Mouse (Mus musculus) limb, embryonic 13.5 days (tissue): ENCODE data around the gene Tpm1. TPM values are rescaled to one million over a fixed set of nuclear protein-coding genes. Genes with fewer than 3 reads are reported as not detected.

Experiments
- ATAC-seq: fragments of 200-750 bp; cut with Nextera tagmentation; 2 replicates; pipeline ENCODE4 v1.8.0; 2017; ENCODE audit warnings: low read depth, moderate number of reproducible peaks, moderate TSS enrichment; ENCODE audit not compliant: low FRiP score
- H3K27ac ChIP-seq: fragments of 300-500 bp; sonication (generic); 2 replicates; pipeline ENCODE4 v1.5.1; 2015; ENCODE audit warnings: inconsistent platforms, mild to moderate bottlenecking, moderate library complexity
- H3K27me3 ChIP-seq: fragments of 300-500 bp; sonication (generic); 2 replicates; pipeline ENCODE4 v1.6.1; 2015; ENCODE audit warnings: mild to moderate bottlenecking, inconsistent platforms
- H3K36me3 ChIP-seq: fragments of 300-500 bp; sonication (generic); 2 replicates; pipeline ENCODE4 v1.6.1; 2015; ENCODE audit warnings: inconsistent platforms, mild to moderate bottlenecking, moderate library complexity
- H3K4me1 ChIP-seq: fragments of 300-500 bp; sonication (generic); 2 replicates; pipeline ENCODE4 v1.6.1; 2015; ENCODE audit warnings: inconsistent platforms
- H3K4me2 ChIP-seq: fragments of 300-500 bp; sonication (generic); replicated peaks from 2 replicates; pipeline ENCODE4 v1.6.1; 2015; ENCODE audit warnings: inconsistent platforms, mild to moderate bottlenecking, moderate library complexity
- H3K4me3 ChIP-seq: fragments of 300-500 bp; sonication (generic); 2 replicates; pipeline ENCODE4 v1.5.1; 2015; ENCODE audit warnings: moderate library complexity, mild to moderate bottlenecking, inconsistent platforms
- H3K9ac ChIP-seq: fragments of 300-500 bp; sonication (generic); 2 replicates; pipeline ENCODE4 v1.6.1; 2015; ENCODE audit warnings: mild to moderate bottlenecking, inconsistent platforms
- H3K9me3 ChIP-seq: fragments of 300-500 bp; sonication (generic); 2 replicates; pipeline ENCODE4 v1.6.1; 2016; ENCODE audit warnings: inconsistent platforms
- WGBS: fragments of 180-500 bp; shearing (Covaris S2); methylation state at CpG from one replicate; pipeline ENCODE4 v1.1.7; 2015; 5-methylcytosine and 5-hydroxymethylcytosine counted together
- polyA plus RNA-seq: library from polyadenylated mRNA; unstranded; fragments of >200 nt; fragmentation: Nextera tagmentation; extraction: Ambion mirVana; gene quantifications from 2 replicates; pipeline ENCODE4 v1.2.1, GENCODE M21; 2015

Tpm1 gene
- polyA plus RNA-seq, 1 experiment from 2014 or later, result 775 TPM

DNA sequence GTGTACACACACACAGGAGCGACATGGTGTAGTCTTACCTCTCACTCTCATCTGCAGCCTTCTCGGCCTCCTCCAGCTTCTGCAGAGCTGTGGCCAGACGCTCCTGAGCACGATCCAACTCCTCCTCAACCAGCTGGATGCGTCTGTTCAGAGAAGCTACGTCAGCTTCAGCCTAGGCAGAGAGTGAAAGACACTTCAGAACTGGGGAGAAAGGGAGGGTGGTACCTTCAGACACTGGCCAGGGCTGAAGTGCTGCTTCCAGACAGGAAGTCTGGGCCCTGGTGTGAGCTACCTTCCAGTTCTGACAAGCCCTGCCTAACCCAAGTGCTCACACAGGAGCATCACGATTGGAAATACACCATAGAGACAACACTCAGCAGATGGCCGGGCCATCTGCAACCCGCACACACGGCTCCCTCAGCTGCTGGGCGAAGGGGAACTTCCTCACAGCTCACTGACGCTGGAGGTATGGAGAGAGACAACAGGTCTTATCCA, 13.2 kb downstream of the Tpm1 start:
- H3K27ac ChIP-seq, result peak overlapping the region; percentile 79
- peaks cover 86% of the 10 kb centered on the region for H3K36me3 ChIP-seq
- H3K4me3 ChIP-seq, result no peak overlapping the region
- H3K9ac ChIP-seq, result no peak overlapping the region
- H3K9me3 ChIP-seq, result peaks cover 8% of the 10 kb centered on the region
- no peaks in the 10 kb centered on the region for H3K27me3 ChIP-seq
- H3K4me2 ChIP-seq, result no peak overlapping the region
- 81% methylated on average over 12 of the region's 12 CpGs for WGBS
- peak; percentile 17; the same call in 1 of the 2 replicates for ATAC-seq
- H3K4me1 ChIP-seq, result peaks cover 40% of the 10 kb centered on the region

DNA sequence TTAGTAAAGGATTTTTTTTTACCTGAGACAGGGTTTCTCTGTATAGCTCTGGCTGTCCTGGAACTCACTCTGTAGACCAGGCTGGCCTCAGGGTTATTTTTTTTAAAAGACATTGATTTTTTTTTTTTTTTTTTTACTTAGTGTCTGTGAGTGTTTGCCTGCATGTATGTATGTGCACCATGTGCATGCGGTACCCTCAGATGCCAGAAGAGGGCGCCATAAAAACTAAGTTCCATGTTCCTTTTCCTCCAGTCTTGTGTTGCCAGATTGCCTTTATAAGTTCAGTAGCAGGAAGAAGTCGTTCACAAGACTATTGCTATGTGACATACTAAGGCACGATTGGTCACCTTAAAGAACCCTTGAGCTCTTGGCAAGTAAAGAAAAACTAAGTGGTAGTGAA, 14.5 kb downstream of the Tpm1 start:
- 93% methylated on average over 4 of the region's 4 CpGs for WGBS
- Histone ChIP-seq H3K9ac (no peak overlapping the region), H3K4me2 (no peak overlapping the region), H3K36me3 (peaks cover 89% of the 10 kb centered on the region), H3K9me3 (peaks cover 8% of the 10 kb centered on the region), H3K4me1 (peaks cover 27% of the 10 kb centered on the region), H3K27me3 (no peaks in the 10 kb centered on the region), H3K4me3 (no peak overlapping the region), H3K27ac (no peak overlapping the region)
- ATAC-seq, result no peak

DNA sequence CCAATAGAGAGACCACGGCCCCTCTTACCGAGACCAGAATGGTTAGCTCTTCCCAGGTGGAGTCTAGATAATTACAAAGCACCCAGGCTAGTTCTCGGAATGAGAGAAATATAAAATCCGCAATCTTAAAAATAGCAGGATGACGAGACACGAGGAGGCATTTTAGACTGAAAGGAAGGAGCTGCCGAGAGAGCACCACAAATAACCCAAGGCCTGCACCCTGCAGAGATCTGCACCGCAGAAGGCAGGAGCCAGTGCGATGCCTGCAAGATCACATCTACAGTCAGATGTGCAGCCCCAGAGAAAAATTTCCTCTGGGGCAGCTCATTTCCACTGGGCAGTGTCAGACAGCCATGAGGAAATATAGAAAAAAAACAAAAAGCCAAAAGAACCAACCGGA, 16.2 kb downstream of the Tpm1 start:
- H3K36me3 ChIP-seq, result peaks cover 94% of the 10 kb centered on the region

DNA sequence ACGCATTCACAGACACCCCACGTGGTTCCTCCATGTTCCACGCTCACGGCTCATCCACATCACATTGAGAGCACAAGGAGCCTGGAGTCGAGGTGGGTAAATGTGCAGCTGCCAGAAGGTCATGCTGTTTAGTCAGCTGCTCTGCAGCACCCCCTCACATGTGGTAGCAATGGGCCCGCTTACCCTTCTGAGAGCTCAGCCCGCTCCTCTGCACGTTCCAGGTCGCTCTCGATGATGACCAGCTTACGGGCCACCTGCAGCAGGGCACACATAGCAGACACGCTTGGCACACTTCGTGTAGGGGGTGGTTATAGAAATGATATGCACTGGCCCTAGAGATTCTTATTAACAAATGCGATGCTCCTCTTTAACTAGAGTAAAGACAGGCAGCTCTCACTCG, 16.6 kb downstream of the Tpm1 start:
- no peak overlapping the region for H3K9ac ChIP-seq
- no peak overlapping the region for H3K27ac ChIP-seq
- H3K9me3 ChIP-seq, result peaks cover 8% of the 10 kb centered on the region
- no peak overlapping the region for H3K4me3 ChIP-seq
- 94% methylated on average over 15 of the region's 15 CpGs for WGBS
- H3K4me2 ChIP-seq, result no peak overlapping the region
- H3K27me3 ChIP-seq, result no peaks in the 10 kb centered on the region
- peaks cover 18% of the 10 kb centered on the region for H3K4me1 ChIP-seq
- H3K36me3 ChIP-seq, result peaks cover 94% of the 10 kb centered on the region
- ATAC-seq, result no peak

More for the DNA sequence above, 16.2 kb downstream of the Tpm1 start:
- Histone ChIP-seq H3K27ac (no peak overlapping the region), H3K4me3 (no peak overlapping the region), H3K4me1 (peaks cover 22% of the 10 kb centered on the region), H3K27me3 (no peaks in the 10 kb centered on the region), H3K9ac (no peak overlapping the region), H3K4me2 (no peak overlapping the region), H3K9me3 (peaks cover 8% of the 10 kb centered on the region)
- WGBS, result 93% methylated on average over 10 of the region's 10 CpGs
- no peak for ATAC-seq

DNA sequence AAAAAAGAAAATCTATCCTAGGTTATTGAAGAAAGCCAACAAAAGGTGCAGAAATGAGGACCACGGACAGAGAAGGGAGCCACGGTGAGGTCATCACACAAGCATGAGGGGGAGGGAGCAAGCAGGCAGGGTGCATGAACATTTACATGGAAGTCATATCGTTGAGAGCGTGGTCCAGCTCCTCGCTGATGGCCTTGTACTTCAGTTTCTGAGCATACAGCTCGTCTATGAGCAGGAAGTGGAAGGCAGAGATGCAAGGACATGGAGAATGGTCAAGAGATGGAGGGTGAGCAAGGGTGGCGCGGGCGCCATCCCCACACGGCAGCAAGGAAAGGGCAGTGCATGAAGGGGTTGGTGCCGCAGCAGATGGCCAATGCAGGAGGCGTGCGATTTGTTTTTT, 19.7 kb downstream of the Tpm1 start:
- H3K4me1 ChIP-seq, result no peaks in the 10 kb centered on the region
- no peaks in the 10 kb centered on the region for H3K9me3 ChIP-seq
- ATAC-seq, result no peak
- H3K4me3 ChIP-seq, result no peak overlapping the region
- peaks cover 97% of the 10 kb centered on the region for H3K36me3 ChIP-seq
- no peaks in the 10 kb centered on the region for H3K27me3 ChIP-seq
- WGBS, result 93% methylated on average over 13 of the region's 13 CpGs
- no peak overlapping the region for H3K9ac ChIP-seq
- H3K27ac ChIP-seq, result no peak overlapping the region
- H3K4me2 ChIP-seq, result no peak overlapping the region

DNA sequence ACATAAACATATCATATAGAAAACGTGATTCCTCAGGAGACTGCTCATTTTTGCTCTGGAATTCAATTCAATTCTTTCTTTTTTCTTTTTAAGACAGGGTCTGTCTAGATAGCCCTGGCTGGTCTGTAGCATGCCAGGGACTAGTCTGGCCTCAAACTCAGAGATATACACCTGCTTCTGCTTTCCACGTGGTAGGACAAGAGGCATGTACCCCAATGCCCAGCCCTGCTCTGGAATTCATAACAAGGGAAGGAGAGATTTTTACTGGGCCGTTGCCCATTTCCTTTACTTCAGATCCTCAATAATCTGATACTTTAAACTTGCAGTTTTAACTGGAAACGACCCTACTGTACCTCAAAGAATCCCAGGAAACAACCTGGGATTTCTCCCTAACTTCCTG, 20.3 kb downstream of the Tpm1 start:
- Histone ChIP-seq H3K4me3 (no peak overlapping the region), H3K9ac (no peak overlapping the region), H3K9me3 (no peaks in the 10 kb centered on the region), H3K36me3 (peaks cover 97% of the 10 kb centered on the region), H3K27me3 (no peaks in the 10 kb centered on the region), H3K4me2 (no peak overlapping the region), H3K27ac (no peak overlapping the region), H3K4me1 (no peaks in the 10 kb centered on the region)
- no peak for ATAC-seq
- WGBS, result 72% methylated on average over 4 of the region's 4 CpGs

DNA sequence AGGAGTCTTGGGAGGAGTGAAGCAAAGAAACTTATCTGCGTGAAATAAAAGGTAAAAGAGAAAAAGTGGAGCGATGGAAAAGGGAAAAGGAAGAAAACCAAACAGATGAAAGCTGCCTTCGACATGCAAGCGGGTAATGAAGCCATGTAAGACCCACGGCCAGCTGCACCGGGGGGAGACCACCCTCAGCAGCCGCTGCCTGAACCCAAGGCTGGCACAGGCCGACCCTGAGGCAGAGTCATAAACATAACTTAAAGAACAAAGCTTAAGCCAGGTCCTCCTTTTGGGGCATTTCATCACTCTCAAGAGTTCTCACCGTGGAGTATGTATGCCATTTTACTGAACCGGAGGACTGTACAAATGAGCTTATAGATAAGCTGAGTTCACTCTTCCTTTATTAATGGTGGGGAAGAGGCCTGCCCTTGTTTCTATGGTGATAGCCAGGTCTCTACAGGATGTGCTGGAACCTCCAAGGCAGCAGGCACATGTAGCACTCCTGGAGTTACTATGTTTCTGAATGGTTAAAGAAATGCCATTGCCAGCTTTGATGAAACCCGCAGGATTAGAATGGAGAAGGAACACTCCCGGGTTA, 21.0 kb downstream of the Tpm1 start:
- ATAC-seq, result no peak
- Histone ChIP-seq H3K27ac (no peak overlapping the region), H3K9ac (no peak overlapping the region), H3K27me3 (no peaks in the 10 kb centered on the region), H3K4me1 (no peaks in the 10 kb centered on the region), H3K36me3 (peaks cover 97% of the 10 kb centered on the region), H3K9me3 (no peaks in the 10 kb centered on the region), H3K4me3 (no peak overlapping the region), H3K4me2 (no peak overlapping the region)
- whole genome bisulfite sequencing, result 83% methylated on average over 12 of the region's 12 CpGs

DNA sequence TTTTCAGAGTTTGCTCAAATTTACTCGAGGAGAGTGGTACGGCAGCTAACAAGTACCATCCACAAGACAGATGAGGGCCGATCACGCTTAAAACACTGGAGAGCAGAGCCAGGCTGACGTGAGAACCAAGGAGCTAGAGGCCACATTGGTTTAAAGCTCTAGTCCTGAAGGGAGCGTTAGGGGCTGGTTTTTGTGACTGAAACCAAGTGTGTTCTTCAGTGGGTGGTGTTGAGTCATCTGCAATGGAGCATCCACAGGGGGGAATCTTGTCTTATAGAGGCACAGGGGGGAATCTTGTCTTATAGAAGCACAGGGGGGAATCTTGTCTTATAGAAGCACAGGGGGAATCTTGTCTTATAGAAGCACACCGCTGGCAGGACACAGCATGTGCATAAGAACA, 22.3 kb downstream of the Tpm1 start:
- WGBS, result 95% methylated on average over 7 of the region's 7 CpGs
- ATAC-seq, result no peak
- Histone ChIP-seq H3K9ac (no peak overlapping the region), H3K4me3 (no peak overlapping the region), H3K27me3 (no peaks in the 10 kb centered on the region), H3K9me3 (no peaks in the 10 kb centered on the region), H3K4me1 (no peaks in the 10 kb centered on the region), H3K4me2 (no peak overlapping the region), H3K36me3 (peaks cover 97% of the 10 kb centered on the region), H3K27ac (no peak overlapping the region)

DNA sequence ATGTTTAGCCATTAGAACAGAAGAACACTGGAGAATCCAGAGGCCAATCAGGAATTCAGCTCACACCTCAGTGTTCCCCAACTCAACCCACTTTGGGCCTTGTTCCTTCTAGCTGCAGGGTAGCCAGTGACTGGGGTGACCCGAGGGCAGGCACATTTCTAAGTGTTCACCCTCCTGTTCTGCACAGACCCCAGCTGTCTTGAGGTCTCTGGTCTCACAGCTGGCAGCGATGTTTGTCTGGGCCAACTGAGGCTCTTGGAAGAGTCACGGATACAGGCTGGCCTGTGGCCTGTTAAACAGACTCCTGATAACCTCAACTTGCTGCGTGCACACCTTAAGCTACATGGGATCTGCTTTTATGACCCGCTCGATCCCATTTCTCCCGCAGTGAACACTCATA, 23.1 kb downstream of the Tpm1 start:
- Histone ChIP-seq H3K9ac (no peak overlapping the region), H3K4me3 (no peak overlapping the region), H3K36me3 (peaks cover 98% of the 10 kb centered on the region), H3K4me2 (no peak overlapping the region), H3K27ac (no peak overlapping the region), H3K27me3 (no peaks in the 10 kb centered on the region), H3K4me1 (no peaks in the 10 kb centered on the region), H3K9me3 (no peaks in the 10 kb centered on the region)
- 92% methylated on average over 7 of the region's 7 CpGs for WGBS
- no peak for ATAC-seq

DNA sequence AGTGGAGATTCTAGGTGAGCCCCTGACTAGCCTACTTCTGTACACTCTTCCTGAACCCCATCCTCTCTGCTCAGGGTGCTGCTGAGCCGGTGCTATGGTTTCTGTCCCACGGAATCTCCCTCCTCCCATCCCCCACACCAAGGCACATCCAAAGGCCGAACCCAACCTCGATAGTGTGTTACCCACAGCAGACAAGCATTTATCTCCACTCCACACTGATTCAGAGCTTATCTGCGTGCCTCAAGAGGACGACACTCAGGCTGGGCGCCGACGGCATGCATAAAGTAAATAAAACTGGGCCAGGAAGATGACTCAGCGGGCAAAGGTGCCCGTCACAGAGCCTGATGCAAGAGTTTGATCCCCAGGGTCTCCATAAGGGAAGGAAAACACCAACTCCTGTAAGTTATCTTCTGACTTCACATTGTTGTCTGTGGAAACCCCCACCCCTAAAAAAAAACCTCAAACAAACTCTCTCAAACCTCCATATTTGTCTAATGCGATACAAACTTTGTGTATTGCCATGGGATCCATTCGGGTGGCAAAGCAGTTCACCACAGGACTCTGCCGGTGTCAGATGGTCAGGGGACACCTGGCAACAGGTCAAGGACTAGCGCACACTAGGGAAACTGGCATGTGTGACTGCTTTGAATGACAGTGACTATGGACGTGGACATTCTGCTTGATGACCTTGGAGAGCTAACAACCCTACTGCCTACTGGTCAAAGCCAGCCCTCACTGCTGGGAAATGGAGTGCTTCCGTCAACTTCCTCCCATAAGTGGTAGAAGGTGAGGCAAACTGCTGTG, 24.1 kb downstream of the Tpm1 start:
- Histone ChIP-seq H3K27me3 (no peaks in the 10 kb centered on the region), H3K4me2 (no peak overlapping the region), H3K36me3 (peaks cover 92% of the 10 kb centered on the region), H3K9me3 (no peaks in the 10 kb centered on the region), H3K4me3 (no peak overlapping the region), H3K9ac (no peak overlapping the region), H3K4me1 (no peaks in the 10 kb centered on the region), H3K27ac (no peak overlapping the region)
- WGBS, result 94% methylated on average over 17 of the region's 17 CpGs
- no peak for ATAC-seq

DNA sequence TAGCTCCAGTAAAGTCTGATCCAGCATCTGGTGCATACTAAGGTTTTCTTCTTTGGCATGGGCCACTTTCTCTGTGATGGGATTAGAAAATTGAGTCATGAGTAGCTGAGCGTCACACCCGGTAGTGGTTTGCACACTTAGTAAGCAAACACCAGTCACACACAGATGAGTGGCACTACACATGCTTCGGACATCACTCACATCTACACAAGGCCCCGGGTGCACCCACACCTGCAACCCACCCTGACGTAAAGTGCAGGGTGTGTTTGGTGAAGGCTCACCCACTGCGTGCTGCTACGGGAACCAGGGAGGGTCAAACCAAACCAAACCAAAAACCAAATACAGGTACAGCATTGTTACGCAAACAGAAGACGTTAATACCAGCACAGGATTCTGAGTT, 25.8 kb downstream of the Tpm1 start:
- Histone ChIP-seq H3K36me3 (peaks cover 75% of the 10 kb centered on the region), H3K9me3 (no peaks in the 10 kb centered on the region), H3K4me2 (no peak overlapping the region), H3K4me3 (no peak overlapping the region), H3K4me1 (no peaks in the 10 kb centered on the region), H3K27ac (no peak overlapping the region), H3K27me3 (no peaks in the 10 kb centered on the region), H3K9ac (no peak overlapping the region)
- 96% methylated on average over 9 of the region's 9 CpGs for WGBS
- ATAC-seq, result no peak

DNA sequence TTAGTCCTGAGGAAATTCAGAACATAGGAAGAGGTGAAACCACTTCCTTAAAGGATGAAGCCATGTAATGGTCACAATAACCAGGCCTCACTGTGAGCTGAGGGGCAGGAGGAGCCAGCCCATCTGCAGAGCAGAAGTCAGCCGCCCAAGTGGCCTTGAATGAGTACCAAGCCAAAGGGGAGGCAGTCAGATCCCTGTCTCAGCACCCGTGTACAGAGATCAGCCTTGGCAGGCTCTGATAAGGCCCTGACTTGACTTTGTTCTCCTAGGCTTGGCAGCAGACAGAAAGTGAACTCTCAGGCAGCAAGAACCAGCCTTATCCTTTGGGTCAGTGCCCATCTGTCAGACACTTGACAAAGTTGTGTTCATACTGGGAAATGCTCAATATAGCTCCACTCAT, 29.1 kb downstream of the Tpm1 start:
- Histone ChIP-seq H3K4me2 (no peak overlapping the region), H3K27me3 (no peaks in the 10 kb centered on the region), H3K9ac (no peak overlapping the region), H3K4me3 (no peak overlapping the region), H3K9me3 (no peaks in the 10 kb centered on the region), H3K27ac (no peak overlapping the region), H3K36me3 (peaks cover 44% of the 10 kb centered on the region), H3K4me1 (no peaks in the 10 kb centered on the region)
- whole genome bisulfite sequencing, result 64% methylated on average over 2 of the region's 2 CpGs
- ATAC-seq, result no peak
